Mouse (Mus musculus): Measurements from ENCODE around the gene Phip.

Phip gene

DNA sequence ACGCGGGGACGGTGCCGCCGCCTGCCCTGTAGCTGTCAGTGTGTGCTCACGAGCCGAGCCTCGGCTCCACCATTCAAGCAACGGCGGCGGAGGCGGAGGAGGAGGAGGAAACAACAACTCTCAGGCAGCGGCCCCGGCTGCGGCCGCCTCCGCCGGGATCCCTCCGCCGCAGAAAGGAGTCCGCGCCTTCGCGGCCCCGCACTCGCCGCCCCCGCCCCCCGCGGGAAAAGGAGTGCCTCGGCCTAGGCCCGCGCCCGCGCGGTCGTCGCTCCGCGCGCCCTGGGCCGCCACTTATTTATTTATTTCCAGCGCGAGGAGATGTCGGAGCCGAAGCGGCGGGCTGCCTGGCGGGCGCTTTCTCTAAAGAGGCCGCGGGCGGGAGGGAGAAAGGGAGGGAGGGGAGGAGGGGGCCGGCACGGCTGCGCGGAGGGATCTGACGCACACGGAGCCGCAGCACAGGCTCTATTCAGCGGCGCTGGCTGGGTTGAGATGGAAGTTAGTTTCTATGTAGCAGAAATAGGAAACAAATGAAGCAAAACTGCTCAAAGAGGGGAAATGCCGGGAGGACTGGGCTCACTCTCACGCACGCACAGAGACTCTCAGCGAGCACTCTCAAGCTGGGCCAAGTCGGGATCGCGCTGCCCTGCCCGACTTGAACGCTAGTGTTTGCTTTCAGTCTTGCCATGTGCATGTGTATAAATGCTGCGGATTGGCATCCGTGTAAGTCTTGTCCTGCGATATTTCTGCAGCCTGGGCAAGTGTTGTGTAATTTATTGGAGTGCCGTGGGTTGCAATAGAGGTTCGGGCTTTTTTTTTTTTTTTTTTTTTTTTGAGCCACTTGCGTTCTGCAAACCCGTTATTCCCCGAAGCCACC is at the start of gene Phip:
Phip (minus strand) TSS at position 175 of the 874 bp plus-strand sequence.
- ATAC-seq (ENCODE audit: low TSS enrichment): peak; percentile 69

DNA sequence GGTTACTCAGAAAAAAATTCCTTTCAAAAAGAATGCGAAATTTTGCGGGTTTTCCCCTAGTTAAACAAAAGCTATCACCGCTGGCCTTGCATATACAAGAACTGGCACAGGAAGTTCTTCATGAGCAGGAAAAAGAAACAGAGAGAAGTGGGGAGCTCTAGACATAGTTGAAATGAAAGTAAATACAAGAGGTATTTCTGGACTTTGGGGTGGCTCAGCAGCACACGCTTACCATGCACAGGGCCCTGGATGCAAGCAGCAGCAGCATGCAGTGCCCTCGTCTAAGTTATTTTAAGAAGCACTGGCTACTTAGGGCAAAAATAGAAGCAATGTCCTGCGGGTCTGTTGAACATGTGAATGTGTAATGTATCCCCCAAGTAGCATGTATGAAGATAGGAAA is 48.4 kb upstream of the Phip start:
- ATAC-seq (ENCODE audit: low TSS enrichment): no peak

DNA sequence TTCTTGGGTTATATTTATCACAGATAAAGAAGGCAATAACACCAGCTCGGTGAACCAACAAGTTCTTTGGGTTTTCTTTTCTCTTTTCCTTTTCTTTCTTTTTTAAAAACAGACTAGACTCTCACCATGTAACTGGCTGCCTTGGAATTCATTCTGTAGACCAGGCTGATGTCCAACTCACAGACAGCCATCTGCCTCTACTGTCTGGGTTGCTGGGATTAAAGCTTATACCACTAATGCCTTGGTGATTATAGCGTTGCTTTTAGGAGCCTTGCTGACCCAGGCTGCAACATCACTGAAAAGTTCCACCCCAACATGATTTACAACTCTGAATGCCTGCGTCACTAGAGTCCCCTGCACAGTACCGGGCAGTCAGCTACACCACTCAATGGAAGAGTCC is 39.2 kb upstream of the Phip start:
- ATAC-seq (ENCODE audit: low TSS enrichment): peak; percentile 50

DNA sequence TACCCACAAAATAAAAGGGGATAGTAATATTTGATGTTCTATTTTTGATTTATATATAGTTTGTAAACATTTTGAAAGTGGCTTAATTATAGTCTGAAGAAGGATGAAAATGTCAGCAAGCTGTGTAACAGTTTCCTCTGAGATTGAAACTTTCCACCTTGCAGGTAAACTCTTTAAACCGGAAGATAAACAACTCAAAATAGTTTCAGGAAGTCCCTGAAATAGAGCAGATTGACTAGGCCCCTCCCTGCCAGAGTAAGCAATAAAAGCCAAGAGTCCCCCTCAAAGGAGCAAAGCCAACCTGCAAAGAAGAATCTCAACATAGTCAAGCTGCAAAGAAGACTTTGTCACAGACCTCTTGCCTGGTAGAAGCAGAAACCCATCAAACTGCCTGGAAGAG is 33.0 kb upstream of the Phip start:
- ATAC-seq (ENCODE audit: low TSS enrichment): no peak

DNA sequence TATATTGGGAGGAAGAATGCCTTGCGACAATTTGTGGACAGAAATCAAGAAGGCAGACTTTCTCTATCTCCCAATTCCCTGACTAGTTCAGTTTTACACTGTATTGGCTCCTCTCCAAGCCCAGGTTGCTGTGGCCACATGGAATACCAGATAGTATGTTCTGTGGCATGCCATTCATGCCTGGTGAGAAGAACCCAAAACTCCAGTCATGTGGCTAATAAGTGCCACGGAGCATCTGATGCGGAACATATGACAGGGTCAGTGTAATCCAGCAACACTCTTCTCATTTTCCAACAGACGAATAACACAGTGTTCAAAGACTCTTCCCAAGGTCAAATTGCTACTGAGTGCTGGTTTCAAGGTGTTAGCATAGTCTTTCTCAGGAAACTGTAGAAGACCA is 26.0 kb upstream of the Phip start:
- ATAC-seq (ENCODE audit: low TSS enrichment): no peak

DNA sequence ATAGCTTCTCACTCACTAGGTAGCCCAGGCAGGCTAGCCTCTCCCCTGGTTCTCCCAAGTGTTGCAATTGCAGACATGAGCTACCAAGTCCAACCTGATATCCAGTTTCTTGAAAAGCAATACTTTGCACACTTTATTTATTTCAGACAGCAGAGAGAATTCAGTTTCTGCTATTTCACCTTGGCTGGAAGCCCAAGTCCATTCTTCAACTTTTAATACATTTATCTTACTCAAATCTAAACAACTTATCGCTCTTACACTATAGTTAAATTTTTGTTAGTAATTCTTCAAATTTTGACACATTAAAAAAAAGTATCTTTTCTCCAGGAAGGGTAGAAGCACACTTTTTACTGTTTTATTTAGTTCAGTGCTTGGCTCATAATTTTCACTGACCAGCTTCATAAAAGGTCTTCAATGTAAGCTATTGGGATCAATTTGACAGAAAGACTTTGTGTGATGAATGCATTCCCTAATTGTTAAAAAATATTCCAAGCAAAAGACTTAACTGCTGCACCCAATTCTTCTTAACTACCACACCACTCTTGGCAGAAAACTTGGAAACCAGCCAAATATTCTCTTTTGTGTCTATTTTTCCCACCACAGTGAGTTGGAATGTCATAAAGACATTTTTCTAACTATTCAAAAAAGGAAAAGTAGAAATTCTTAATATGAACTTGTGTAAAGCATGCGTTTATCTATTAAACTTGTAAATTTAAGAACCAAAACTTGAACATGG is 22.6 kb upstream of the Phip start:
- ATAC-seq (ENCODE audit: low TSS enrichment): no peak

DNA sequence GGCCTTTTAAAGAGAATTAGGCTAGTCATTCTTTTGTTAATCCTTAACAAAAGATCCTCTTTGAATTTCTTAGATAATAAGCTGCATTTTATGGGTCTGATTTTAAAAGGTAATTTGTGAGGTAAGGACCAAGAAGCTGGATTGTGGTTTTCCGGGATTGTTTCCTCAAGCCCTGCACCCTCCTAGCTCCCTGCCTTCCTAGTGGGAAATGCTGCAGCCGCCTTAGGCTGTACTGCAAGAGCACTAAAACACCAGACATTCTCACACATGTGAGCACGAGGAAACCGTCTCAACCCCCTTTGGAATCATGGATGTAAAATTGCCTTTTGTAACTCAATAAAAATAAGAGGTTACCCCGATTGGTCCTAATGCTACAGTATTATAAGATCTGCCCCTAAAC is 1.6 kb upstream of the Phip start:
- no peak for ATAC-seq (ENCODE audit: low TSS enrichment)

DNA sequence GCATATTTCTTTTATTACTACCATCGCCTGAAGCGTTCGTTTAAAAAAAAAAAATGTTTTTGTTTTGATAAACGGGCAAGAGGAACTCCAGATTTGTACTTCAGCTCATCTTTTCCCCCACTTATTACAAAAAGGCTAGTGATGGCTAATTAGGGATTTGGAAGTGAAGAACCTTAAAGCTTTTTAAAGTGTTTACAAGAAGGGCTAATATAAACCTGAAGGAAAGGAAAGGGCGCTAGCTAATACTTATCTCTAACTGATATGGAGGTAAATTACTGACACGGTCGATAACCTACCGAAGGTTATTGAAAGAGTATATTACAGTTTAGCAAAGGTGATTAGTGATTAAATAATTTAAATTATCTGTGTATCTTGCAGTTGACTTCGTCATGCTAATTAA is 903 bp upstream of the Phip start:
- no peak for ATAC-seq (ENCODE audit: low TSS enrichment)

DNA sequence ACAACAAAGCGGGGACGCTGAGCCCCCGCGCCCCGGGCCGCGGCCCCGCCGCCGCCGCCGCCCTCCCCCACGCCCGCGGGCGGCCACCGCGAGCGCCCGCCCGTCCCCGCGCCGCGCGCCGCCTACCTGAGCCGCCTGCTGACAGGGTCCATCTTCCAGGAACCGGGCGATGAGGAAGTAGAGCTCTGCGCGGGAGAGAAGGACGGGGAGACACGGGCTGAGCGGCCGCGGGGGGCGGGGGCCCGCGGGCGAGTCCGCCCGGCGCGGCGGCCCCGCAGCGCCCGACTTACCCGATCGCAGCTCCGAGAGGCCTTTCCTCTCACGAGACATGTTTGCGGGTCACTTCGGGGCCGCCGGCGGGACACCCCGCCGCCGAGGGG is 364 bp downstream of the Phip start:
- peak; percentile 13 for ATAC-seq (ENCODE audit: low TSS enrichment)

DNA sequence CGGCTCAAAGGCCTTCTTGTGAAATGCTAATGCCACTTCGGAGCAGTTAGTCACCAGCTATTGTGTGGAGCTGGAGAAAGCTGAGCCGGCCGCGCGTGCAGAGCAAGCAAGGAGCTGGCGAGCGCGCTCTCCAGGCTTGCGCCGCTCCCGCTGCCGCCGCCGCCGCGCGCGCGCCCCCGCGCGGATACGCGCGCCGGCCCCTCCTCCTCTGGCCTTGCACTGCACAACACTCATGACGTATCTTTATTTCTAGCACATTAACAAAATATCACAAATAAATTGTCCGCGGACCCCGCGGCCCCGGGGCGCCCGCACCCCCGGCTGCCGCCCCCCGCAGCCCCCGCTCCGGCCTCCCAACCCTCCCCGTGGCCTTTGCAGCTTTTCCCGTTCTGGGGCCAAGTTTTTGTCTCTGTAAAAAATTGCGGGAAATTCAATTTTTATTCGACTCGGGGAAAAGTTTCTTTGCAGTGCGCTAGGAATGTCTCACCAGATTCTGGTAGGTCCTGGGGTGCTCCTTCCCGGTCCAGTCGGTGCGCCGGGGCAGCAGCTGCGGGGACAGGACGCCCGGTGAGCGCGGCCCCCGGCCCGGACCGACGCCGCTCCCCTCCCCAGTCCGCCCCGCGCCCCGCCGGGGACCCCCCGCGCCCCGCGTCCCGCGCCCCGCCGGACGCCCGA is 992 bp downstream of the Phip start:
- ATAC-seq (ENCODE audit: low TSS enrichment): peak; percentile 68

DNA sequence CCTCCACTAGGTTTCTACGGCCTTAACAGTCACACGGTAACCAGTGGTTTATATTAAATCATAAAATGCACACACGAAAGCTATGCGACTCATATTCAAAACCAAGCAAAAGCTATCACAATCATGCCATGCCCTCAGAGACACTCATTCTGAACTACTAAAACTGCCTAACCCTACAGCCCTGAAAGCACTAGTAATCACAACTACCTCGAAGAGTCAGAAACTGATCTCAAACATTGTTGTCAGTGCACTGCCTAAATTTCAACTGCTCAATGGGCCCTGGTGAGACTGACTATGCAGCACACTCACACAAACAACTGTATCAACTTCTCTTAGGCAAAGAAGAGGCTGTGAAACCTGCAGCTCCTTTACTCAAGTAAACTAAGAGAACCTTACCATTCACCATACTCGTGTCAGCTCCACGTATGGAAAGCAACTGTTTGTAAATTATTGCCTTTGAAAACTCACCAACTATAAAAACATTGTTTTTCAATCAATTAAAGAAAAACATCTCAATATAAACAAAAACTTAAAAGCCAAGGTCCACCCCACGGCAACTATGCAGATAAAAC is 1.9 kb downstream of the Phip start:
- no peak for ATAC-seq (ENCODE audit: low TSS enrichment)

DNA sequence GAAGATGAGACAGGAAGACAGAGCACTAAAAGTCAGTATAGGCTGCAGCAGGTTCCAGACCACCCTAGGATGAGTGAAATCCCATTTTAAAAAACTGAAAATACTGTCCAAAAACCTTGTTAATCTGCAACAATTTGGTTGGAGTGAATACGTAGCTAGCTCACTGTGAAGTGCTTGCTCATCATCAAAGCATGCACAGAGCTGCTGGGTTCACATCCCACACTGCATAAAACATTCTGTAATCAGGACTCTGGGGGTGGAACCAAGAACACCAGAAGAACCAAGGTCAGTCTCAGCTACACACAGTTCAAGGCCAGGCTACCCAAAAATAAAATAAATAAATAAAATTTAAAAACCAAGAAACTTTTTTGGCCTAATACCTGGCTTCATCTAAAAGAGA is 3.9 kb downstream of the Phip start:
- ATAC-seq (ENCODE audit: low TSS enrichment): no peak

DNA sequence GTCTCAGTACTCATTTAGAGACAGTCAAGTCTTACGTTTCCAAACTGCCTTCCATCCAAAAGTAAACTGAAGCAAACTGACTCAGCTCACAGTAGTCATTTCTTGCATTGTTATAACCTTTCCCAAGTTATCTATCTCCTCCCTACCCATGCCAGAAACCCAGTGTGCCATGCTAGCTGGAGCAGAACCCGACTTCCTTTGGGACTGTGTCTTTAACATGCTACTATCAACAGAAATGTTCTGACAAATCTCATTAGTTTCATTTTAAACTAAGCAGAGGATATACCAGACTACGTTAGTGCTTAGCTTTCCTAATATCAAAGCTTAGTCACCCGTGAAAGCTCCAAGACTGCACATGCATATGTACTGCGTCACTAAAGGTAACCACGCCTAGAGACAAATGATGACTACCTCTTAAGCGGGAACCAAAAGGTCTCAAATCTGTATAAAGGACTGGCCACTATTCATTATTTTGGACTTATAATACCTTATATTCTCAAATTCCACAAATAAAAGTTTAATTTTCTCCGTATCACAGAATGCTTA is 8.2 kb downstream of the Phip start:
- ATAC-seq (ENCODE audit: low TSS enrichment): no peak

DNA sequence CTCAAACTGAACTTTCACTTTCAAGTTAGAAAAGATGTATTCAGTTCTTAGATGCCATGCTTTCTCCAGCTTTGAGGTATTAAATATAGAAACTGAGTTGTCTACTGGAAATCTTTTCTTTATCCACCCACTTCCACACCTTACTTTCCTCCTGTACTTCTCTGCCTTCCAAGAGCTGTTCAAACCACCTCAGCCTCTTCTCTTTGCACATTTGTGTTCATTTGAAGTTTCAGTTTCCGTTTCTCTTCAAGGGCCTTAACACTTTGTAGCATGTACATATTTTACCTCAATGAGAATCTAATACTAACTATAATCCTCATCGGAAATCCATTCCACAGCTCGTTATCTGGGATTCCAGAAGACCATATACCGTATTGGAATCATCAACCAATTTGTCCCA is 11.3 kb downstream of the Phip start:
- peak; percentile 78 for ATAC-seq (ENCODE audit: low TSS enrichment)

DNA sequence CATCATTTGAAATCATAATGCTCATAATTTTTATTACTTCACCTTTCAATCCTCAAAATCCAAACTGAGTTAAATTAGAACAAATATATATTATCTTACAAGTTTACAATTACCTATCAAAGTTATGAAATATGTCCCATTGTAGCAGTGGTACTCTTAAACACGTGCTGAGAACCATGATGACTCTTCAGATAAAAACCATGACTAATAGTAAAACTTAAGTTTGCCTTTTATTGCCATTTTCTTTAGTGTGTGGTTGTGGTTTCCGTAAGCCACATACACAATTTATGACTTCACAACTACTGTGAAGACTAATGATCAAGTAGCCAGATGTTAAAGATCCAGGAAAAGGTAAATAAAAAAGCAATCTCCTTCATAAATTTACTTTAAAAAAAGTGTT is 14.0 kb downstream of the Phip start:
- ATAC-seq (ENCODE audit: low TSS enrichment): no peak

DNA sequence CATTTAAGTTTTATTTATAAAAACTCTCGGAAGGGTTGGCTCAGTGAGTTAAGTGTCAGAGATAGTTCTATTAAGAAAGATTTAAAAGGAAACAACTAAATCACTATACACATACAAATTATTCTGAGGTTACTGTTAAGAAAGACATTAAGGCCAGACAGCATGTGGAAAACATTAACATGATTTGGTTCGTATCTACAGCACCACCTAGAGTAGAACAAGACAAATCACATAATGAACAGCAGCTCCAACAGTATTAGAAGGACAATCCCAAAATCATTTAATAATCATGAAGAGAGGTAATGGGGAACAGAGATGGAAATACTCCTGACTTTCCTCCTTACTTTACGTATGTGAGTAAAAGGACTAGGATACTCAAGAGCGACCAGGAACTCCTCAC is 20.0 kb downstream of the Phip start:
- peak; percentile 67; the same call in 1 of the 2 replicates for ATAC-seq (ENCODE audit: low TSS enrichment)

DNA sequence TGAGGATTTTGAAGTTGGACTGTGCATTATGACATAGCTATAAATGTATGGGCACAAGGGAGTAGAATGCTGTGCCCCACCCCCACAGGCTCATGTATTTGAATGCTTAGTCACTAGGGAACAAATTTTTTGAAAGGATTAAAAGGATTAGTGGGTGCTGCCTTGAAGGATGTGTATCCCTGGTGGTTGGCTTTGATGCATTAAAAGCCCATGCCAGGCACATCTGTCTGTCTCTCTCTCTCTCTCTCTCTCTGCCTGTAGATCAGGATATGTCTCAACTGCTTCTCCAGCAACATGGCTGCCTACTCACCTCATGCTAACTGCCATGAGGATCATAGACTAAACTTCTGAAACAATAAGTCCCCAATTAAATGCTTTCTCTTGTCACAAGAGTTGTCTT is 23.0 kb downstream of the Phip start:
- no peak for ATAC-seq (ENCODE audit: low TSS enrichment)

DNA sequence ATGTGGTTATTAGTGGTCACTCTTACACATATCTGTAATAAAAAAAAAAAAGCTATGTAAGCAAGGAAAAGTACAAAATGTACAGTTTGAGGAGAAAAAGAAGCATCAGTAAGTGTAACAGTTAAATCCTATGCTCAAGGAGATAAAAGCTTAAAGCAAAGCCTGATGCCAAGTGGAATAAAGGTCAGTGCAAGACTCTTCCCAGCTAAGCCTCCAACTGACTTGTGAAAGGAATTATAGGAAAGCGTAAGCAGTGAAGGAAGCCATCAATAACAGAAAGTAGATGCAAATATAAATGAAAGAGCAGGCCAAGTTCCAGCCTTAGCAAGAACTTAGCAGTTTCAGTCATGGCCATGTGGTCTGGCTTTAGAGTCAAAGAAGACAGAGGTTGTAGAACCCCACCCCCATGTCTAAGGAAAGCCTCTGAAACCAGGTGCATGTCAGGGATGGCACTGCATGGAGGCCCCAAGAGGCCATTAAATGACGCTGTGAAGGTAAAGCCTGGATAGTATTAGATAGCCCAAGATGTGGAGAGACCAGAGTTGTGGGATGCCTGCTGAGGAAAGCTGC is 23.8 kb downstream of the Phip start:
- no peak for ATAC-seq (ENCODE audit: low TSS enrichment)

DNA sequence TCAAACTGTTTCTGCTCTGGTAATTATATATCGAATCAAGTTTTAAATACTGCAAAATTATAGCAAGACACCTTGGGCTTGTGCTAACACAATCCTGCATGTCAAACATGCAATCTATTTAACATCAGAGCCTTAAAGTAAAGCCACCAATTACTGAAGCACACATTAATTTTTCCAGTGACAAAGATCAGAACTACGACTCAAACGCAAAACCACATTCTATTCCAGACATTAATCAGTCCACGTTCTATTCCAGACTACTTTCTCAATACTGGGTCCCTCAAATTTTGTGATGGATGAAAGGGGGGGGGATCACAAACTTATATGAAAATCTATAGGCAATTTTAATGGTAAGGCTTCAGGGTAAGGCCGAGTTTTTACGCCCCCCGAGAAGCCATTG is 68.1 kb downstream of the Phip start:
- no peak for ATAC-seq (ENCODE audit: low TSS enrichment)

DNA sequence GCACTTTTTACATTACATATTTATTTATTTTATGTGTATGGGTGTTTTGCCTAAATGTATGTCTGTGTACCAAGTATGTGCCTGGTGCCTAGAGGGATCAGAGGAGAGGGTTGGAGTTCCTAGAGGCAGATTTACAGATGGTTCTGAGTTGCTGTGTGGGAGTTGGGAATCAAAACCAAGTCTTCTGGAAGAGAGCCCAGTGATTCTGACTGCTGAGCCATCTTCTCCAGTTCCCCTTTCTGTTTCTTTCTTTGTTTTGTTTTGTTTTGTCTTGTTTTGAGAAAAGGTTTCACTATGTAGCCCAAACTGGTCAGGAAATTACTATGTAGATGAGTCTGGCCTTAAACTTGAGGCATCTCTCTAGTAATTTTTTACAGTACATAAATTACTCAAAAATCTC is 86.7 kb downstream of the Phip start:
- peak; percentile 89 for ATAC-seq (ENCODE audit: low TSS enrichment)

DNA sequence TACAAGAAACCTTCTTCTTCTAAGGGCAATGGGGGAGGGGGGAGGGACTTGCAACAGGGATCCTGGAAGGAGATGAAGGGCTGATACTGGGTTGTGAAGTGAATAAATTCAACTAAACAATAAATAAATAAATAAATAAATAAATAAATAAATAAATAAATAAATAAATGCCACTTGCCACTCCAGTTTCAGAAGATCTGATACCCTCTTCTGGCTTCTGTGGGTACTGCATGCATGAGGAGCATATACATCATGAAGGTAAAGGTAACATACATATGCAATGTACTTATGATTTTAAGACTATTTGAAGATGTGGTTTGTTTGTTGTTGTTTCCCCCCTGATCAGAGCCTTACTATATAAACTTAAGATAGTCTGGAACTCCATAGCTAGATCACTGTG is 91.1 kb downstream of the Phip start:
- no peak for ATAC-seq (ENCODE audit: low TSS enrichment)

DNA sequence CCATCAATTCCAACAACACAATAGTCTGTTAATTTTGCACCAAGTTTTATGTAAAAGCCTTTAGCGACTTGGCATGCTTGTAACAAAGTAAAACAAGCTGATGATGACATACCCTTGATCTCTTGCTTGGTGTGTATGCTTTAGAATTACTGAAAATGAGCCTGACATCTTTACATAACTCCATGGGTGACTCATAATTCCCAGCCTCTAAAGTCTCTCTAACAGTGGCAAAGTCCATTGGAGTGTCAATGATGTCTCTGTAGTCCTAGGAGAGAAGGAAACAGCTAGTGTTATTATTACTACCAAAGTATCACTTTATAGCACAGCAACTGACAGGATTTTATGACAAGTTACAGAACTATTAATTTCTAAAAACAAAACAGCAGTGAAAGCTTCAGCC is 98.2 kb downstream of the Phip start:
- peak; percentile 65; the same call in 1 of the 2 replicates for ATAC-seq (ENCODE audit: low TSS enrichment)
